Mouse (Mus musculus) c-Kit-positive CD71-negative TER-119-negative erythroid progenitor cells, embryonic 14.5 days (primary cell): ENCODE measurements around the gene Aadac.

Experiments
- DNase-seq: peaks from one replicate; pipeline ENCODE4 v3.0.0-alpha.2; 2013; ENCODE audit warnings: low read depth

Aadac gene

DNA sequence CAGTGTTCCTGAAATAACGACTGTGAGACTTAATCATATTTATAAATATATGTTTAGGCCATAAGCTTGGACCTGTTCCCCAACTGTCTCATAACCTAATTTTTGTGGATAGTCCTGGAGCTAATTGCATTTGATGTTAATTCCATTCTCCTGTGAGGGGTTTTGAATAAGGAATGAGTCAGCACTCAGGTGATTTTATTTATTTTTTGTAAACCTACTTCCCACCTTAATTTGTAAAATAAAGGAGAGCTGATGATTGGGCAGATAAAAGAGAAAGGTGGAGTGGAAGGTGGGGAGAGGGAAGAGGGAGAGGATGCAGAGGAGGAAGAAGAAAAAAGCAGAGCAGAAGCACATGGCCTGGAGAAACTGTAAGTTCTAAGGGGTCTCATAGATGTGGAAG lies at the start of gene Aadac:
Gene Aadac, plus strand, starts transcription at position 301 of the 400 bp plus-strand sequence.
- no peak for DNase-seq

DNA sequence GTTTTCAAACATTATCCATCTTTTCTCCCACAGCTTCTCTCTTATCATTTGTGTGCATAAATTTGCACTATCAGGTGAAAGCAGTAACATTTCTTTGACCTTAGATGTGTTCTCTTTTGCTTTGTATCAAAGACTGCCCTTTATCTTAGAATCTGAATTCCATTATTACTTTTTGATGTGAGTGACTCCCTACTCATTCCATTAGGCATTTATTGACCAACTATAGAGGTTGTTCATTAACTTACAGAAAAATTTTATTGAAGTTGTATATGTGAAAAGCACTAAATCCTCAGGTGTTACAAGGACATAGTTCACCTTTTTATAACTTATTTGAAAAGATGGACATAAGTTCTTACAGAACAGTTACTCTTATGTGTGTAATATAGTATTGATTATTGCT lies 21.9 kb upstream of the Aadac start:
- no peak for DNase-seq

DNA sequence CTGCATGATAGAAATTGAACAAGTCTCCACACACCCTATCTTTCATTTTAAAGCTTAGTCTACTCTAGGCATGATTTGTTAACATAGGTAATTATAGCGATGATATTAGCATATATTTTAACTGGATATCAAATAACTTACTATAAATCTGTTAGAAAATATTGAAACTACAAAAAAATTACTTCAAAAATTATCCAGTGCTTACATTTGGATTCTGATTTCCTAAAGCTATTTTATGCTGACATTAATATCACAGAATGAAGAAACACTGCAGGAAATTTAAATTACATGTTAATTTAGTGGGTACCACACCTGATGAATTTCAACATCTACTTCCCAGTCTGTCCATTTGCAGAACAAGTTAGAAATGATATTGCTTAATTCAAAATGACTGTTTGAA lies 19.1 kb upstream of the Aadac start, which contains the start of gene Aadacl2:
Gene Aadacl2, plus strand, starts transcription at position 301 of the 400 bp plus-strand sequence.
- DNase-seq = no peak

GRCm38 (mm10) chr3:60031511-60031910 lies 6.0 kb downstream of the Aadac start:
- no peak for DNase-seq

DNA sequence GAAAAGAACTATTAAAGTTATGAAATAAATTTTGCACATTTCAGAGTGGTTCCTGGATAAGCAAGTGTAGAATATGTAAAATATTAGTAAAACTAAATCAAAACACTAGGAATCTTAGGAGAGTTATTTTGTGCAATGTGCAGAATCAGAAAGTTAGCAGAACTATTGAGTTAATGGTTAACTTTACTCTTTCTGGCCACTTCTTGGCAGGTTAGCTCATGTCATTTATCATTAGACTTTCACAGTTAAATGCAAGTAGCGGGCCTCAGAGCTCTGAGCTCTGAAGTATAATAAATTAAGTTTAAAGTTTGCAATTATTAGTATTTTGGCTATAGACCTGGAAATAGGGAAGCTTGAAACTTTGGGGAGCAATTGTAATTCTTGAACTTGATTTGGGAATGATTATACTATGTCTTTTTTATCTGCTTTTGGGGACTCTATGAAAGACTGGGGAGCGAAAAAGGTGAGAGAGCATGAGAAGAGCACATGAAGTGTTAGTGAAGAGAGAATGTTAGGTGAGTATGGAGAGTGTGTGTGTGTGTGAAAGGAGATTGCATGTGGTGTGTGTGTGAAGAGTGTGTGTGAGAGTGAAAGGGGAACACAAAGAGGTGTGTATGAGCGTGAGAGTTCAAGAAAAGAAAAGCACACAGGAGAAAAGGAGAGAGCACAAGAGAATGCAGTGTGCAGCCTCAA lies 20.9 kb downstream of the Aadac start:
- no peak for DNase-seq

GRCm38 (mm10) chr3:60053231-60053927 lies 27.9 kb downstream of the Aadac start:
- no peak for DNase-seq

GRCm38 (mm10) chr3:60053931-60054330 lies 28.4 kb downstream of the Aadac start:
- DNase-seq = no peak

DNA sequence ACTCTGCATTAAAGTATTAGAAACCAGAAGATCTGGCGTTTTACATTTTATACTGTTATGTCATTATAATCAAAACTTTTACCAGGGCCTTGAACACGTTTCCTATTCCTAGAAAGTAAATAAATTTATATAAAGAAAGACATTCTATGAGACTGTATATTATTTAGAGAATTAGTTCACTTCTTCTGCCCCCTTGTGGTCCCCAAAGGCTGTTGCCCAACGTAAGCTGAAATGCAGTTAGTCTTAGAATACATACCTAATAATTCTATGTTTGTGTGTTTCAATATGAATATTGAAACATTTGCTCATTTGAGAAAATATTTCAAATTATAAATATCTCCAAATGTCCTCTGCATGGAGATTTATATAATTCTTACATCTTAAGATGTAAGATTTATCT lies 30.9 kb downstream of the Aadac start:
- DNase-seq = peak; percentile 9

DNA sequence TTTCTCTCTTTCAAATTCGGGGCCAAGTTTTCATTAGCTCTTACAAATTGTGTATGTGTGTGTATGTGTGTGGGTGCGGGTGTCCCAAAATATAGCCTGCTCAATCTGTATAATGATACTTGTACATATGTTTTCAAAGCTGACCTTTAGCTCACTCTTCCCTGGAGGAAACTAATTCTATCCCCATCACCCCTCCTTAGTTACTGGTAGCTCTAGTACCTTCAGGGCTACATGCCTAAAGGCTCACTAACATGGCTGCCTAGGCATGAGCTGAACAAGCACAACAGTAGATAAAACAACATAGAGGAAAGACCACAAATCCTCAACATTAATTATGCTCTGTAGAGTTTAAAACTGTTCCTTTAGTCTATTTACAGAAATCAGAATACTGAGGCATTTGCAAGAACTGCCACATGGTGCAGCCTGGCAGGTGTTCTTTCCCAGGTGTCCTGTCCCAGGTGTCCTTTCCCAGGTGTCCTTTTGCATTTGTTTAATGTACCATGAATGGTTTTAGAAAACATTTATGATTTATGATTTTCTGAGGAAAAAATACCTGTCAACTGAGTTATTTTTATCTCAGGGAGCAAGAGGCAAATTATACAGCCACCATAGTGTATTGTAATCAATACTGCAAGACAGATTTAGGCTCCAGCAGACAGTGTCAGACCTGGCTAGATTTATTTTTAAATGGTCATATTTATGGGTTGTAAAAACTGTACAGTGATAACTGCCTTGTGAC lies 31.7 kb downstream of the Aadac start:
- no peak for DNase-seq

- no peak for DNase-seq
Observed at GRCm38 (mm10) chr3:60057809-60058082, 32.2 kb downstream of the Aadac start.

GRCm38 (mm10) chr3:60078883-60079415 lies 53.4 kb downstream of the Aadac start:
- DNase-seq = no peak

GRCm38 (mm10) chr3:60080572-60080971 lies 55.1 kb downstream of the Aadac start:
- DNase-seq = peak; percentile 58

- DNase-seq = no peak
Observed at GRCm38 (mm10) chr3:60081648-60082047, 56.1 kb downstream of the Aadac start, which contains the start of gene Sucnr1. Gene Sucnr1, plus strand, starts transcription at chr3:60081869.

DNA sequence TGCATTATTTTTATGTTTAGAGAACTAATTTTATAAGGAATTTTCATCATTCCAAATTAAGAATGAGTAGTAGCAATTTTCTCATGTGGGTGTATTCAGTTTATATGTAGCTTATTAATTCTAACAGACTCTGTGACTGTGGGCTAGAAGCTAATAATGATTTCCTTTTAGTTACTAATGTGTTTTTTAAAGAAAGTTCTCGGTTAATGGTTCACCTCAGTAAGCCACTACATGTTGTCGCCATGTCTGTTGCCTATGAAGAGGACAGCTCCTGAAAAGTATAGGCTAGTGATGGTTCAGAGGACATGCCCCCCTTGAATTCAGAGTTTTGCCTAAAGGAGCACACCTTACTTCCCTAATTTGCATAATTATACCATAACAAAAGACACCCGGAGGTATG lies 57.2 kb downstream of the Aadac start:
- no peak for DNase-seq

DNA sequence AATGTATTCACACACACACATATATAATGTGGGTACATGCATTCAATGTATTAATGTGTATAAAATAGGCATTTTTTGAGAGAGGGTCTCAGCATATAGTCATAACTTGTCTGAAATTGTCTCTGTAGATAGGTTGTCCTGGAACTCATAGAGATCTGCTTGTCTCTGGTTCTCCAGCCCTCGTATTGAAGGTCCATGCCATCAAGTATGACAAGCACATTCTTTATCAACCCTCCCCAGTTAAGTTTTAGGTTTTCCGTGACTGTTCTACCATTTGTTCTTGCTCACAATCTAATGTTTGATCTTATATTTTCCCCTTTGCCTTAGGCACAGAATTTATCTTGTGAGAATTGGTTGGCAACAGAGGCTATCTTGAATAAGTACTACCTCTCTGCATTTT lies 60.2 kb downstream of the Aadac start:
- no peak for DNase-seq
